Mouse (Mus musculus) limb, embryonic 11.5 days (tissue): Measurements from ENCODE around the gene Ndrg4. TPM values are rescaled to one million over a fixed set of nuclear protein-coding genes. Genes with fewer than 3 reads are reported as not detected.
"Not testable (repeated sequence)": the region's sequence is repeated elsewhere in the genome, so short reads cannot be mapped to it uniquely, and the experiment has no call there.

Experiments used
- ATAC-seq: fragments of 200-750 bp; cut with Nextera tagmentation; 2 replicates; pipeline ENCODE4 v1.8.0; 2017; ENCODE audit warnings: low read depth; ENCODE audit not compliant: insufficient number of reproducible peaks, low FRiP score, low TSS enrichment
- DNase-seq: peaks from one replicate; pipeline ENCODE4 v3.0.0-alpha.2; 2015; ENCODE audit warnings: low spot score
- H3K27ac ChIP-seq: fragments of 300-500 bp; sonication (generic); replicated peaks from 2 replicates; pipeline ENCODE4 v1.5.1; 2014; ENCODE audit warnings: low read depth, mild to moderate bottlenecking, low read length
- H3K27me3 ChIP-seq: fragments of 300-500 bp; sonication (generic); 2 replicates; pipeline ENCODE4 v1.6.1; 2014; ENCODE audit warnings: mild to moderate bottlenecking, low read length, mixed read lengths; ENCODE audit not compliant: control insufficient read depth, insufficient read depth
- H3K36me3 ChIP-seq: fragments of 300-500 bp; sonication (generic); 2 replicates; pipeline ENCODE4 v1.6.1; 2014; ENCODE audit warnings: mild to moderate bottlenecking, low read length, moderate library complexity, mixed read lengths; ENCODE audit not compliant: control insufficient read depth, insufficient read depth
- H3K4me1 ChIP-seq: fragments of 300-500 bp; sonication (generic); 2 replicates; pipeline ENCODE4 v1.6.1; 2014; ENCODE audit warnings: low read length, mixed read lengths; ENCODE audit not compliant: control insufficient read depth, insufficient read depth
- H3K4me2 ChIP-seq: fragments of 300-500 bp; sonication (generic); 2 replicates; pipeline ENCODE4 v1.6.1; 2014; ENCODE audit warnings: low read depth, mild to moderate bottlenecking, moderate library complexity; ENCODE audit not compliant: severe bottlenecking
- H3K4me3 ChIP-seq: fragments of 300-500 bp; sonication (generic); 2 replicates; pipeline ENCODE4 v1.5.1; 2014; ENCODE audit warnings: low read depth, low read length
- H3K9ac ChIP-seq: fragments of 300-500 bp; sonication (generic); 2 replicates; pipeline ENCODE4 v1.6.1; 2014; ENCODE audit warnings: mild to moderate bottlenecking, low read length
- H3K9me3 ChIP-seq: fragments of 300-500 bp; sonication (generic); 2 replicates; pipeline ENCODE4 v1.6.1; 2016; ENCODE audit warnings: low read length; ENCODE audit not compliant: control insufficient read depth
- WGBS: fragments of 180-500 bp; shearing (Covaris S2); extraction: QIAGEN DNeasy Blood & Tissue Kit; methylation state at CpG from one replicate; pipeline ENCODE4 v1.1.7; 2014; 5-methylcytosine and 5-hydroxymethylcytosine counted together
- polyA plus RNA-seq: library from polyadenylated mRNA; unstranded; fragments of >200 nt; fragmentation: Nextera tagmentation; extraction: Ambion mirVana; gene quantifications from 2 replicates; pipeline ENCODE4 v1.2.1, GENCODE M21; 2014

The Ndrg4 gene
- polyA plus RNA-seq, 1 experiment from 2014 or later, result 8.7 TPM

DNA sequence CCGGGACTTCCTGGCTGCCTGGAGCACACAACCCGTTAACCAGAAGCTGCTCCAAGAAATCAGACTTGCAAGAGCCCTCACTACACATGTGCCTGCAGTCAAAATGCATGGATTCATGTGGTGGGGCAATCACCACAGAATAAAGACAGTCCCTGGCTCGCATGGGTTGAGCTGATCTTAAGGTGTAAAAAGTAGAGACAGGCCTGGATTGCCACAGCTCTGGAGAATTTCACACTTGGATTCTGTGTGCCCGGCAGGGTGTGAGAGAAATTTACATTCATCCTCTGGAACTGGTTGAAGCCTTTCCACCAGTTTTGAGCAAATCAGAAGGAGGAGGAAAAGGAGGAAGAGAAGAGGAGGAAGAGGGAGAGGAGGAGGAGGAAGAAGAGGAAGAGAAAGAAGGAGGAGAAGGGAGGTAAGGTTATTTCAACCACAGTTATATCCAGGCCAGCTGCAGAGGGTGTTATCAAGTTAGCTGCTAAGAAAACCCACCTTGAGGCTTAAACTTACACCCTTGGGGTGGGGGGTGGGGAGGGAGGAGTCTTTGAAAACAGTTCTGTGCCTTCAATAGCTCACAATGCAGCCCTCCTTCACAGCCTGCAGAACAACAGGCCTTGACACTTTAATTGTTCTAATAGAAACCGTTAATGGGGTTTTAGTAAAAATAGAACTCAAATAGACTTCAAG is 20.3 kb upstream of the Ndrg4 start:
- no peak overlapping the region for H3K4me2 ChIP-seq
- ATAC-seq, result no peak
- H3K4me1 ChIP-seq, result no peaks in the 10 kb centered on the region
- no peak overlapping the region for H3K27ac ChIP-seq
- no peaks in the 10 kb centered on the region for H3K27me3 ChIP-seq
- H3K4me3 ChIP-seq, result no peak overlapping the region
- H3K9ac ChIP-seq, result no peak overlapping the region
- WGBS, result 31% methylated on average over 5 of the region's 5 CpGs
- H3K9me3 ChIP-seq, result no peaks in the 10 kb centered on the region
- no peak for DNase-seq
- H3K36me3 ChIP-seq, result no peaks in the 10 kb centered on the region

DNA sequence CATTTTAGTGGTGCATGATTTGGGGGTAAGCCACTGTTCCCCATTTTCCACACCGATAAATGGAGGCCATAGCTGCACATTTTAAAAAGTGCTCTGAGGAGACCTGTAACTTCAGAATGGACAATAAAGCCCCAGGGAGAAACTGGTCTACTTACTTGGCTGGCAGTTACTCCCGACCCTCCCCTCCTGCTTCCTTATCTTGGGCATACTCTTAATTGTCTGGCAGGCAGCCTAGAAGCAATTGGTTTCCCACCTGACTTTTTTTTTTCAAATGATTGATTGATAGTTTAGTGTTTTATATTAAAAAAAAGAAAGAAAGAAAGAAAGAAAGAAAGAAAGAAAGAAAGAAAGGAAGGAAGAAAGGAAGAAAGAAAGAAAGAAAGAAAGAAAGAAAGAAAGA is 19.3 kb upstream of the Ndrg4 start:
- no peak overlapping the region for H3K27ac ChIP-seq
- 50% methylated on average over 2 of the region's 2 CpGs for WGBS
- no peak overlapping the region for H3K4me2 ChIP-seq
- ATAC-seq, result no peak
- H3K36me3 ChIP-seq, result no peaks in the 10 kb centered on the region
- no peaks in the 10 kb centered on the region for H3K9me3 ChIP-seq
- DNase-seq, result no peak
- no peak overlapping the region for H3K4me3 ChIP-seq
- H3K4me1 ChIP-seq, result no peaks in the 10 kb centered on the region
- H3K27me3 ChIP-seq, result no peaks in the 10 kb centered on the region
- H3K9ac ChIP-seq, result no peak overlapping the region

DNA sequence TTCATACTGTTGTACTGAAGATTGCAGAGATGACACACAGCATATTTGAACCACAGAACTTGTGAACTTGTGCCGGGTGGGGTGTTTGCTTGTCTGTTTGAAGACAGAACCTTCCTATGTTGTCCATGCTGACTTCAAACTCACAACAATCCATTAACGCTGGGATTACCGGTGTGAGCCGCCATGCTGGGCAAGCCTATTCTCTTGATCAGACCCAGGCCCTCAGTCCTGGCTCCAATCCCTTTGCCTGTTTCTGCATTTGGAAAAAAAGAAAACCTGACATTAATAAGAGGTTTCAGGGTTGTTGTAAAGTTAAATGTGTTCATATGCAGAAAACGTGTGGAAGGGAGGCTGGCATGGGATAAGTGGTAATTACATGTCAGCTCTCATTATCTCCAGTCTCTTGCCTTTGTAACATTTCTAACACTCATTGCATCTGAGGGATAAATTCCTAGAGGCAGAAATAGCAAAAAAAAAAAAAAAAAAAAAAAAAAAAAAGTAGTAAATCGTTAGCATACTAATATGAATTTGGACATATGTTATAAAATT is 16.4 kb upstream of the Ndrg4 start:
- no peaks in the 10 kb centered on the region for H3K9me3 ChIP-seq
- no peak for ATAC-seq
- 78% methylated on average over 6 of the region's 6 CpGs for WGBS

DNA sequence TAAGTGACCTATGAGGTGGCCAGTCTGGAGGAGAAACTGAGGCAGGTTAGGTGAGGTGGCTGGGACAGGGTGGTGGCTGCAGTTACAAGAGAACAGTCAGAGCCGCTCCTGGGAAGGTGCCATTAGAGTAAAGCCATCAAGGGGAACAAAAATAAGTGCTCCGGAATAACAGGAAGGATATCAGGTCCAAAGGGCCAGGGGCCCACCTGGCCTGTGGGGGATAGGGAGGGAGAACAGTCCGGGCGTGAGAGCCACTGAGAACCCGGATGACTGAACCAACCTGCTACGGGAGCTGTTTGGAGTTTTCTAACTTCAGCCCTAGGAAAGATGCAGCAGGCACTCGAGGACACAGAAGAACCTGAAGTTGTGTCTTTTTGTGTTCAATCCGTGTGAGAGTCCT is 15.7 kb upstream of the Ndrg4 start:
- Histone ChIP-seq H3K4me1 (no peaks in the 10 kb centered on the region), H3K4me2 (no peak overlapping the region), H3K36me3 (no peaks in the 10 kb centered on the region), H3K27ac (no peak overlapping the region), H3K27me3 (no peaks in the 10 kb centered on the region), H3K9ac (no peak overlapping the region), H3K9me3 (no peaks in the 10 kb centered on the region), H3K4me3 (no peak overlapping the region)
- WGBS, result 81% methylated on average over 8 of the region's 8 CpGs
- no peak for ATAC-seq
- no peak for DNase-seq

More for the DNA sequence above, 16.4 kb upstream of the Ndrg4 start:
- Histone ChIP-seq H3K27ac (no peak overlapping the region), H3K4me1 (no peaks in the 10 kb centered on the region), H3K4me3 (no peak overlapping the region), H3K4me2 (no peak overlapping the region), H3K9ac (no peak overlapping the region), H3K36me3 (no peaks in the 10 kb centered on the region), H3K27me3 (no peaks in the 10 kb centered on the region)
- DNase-seq, result no peak

DNA sequence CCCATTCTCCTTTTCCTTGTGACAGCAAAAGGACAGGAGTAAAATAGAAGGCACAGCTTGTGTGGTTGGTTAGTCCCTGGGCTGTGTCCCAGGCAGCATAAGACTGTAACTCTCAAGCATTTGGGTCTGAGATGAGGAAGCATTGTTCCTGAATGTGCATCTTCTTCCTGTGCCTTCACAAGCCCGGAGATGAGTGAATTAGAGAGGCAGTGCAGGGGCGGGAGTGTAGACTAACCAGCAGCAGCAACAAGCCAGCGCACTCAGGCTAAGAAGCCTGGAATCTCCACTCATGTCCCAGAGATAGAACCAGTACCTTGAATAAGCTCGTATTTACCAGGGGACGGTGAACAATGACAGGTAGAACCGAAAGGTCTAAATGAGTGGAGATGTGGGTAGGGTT is 15.2 kb upstream of the Ndrg4 start:
- Histone ChIP-seq H3K4me2 (no peak overlapping the region), H3K9me3 (no peaks in the 10 kb centered on the region), H3K27me3 (no peaks in the 10 kb centered on the region), H3K4me3 (no peak overlapping the region), H3K27ac (no peak overlapping the region), H3K36me3 (no peaks in the 10 kb centered on the region), H3K9ac (no peak overlapping the region), H3K4me1 (no peaks in the 10 kb centered on the region)
- WGBS, result 91% methylated on average over 6 of the region's 6 CpGs
- ATAC-seq (no peak), DNase-seq (no peak)

DNA sequence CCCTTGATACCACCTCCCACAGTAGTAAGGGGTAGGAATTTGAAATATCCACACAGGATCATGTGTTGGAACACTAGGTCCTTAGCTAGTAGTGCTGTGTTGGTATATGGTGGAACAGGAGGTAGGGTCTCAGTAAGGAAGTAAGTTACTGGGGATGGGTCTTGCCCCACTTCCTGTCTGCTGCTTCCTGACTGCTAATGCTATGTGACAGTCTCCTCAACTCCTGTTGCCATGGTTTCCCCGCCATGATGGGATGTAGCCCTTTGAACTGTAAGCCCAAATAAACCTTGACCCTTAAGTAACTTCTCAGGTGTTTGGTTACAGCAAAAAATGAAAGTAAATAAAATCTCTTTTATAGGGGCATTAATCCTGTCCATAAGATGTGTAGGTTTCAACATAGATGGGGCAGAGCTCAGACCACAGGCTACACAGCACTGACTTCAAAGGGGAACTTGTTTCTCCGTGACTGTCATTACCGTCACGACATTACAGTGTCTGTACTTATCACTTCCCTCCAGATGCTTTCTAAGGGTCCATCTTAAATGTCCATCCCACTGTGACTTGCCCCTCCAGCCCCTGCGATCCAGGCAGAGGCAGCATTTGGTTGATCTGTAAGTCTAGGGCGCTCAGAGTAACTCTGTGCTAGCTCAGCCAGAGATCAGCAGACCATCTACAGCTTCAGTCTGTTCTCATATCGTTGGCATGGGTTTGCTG is 13.7 kb upstream of the Ndrg4 start:
- Histone ChIP-seq H3K36me3 (no peaks in the 10 kb centered on the region), H3K27me3 (no peaks in the 10 kb centered on the region), H3K9me3 (no peaks in the 10 kb centered on the region), H3K4me3 (no peak overlapping the region), H3K9ac (no peak overlapping the region), H3K4me1 (no peaks in the 10 kb centered on the region), H3K27ac (no peak overlapping the region), H3K4me2 (no peak overlapping the region)
- no peak for ATAC-seq
- 80% methylated on average over 7 of the region's 7 CpGs for WGBS
- DNase-seq, result no peak

DNA sequence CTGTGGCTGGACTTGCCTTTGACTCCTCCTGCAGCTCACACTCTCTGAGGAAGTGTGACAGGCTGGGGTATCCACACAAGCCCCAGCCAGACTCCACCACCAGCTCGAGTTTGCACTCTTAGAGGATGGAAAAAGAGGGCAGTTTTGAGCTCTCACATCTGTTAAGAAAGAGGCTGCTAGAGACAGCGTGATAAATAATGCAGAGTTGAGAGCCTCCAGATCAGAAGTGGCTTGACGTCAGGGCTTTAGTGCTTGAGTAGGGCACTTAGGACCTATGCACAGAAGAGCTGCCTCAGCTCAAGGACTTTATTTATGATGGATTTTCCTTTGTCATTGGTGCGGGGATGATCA is 13.2 kb upstream of the Ndrg4 start:
- no peak overlapping the region for H3K4me2 ChIP-seq
- no peaks in the 10 kb centered on the region for H3K36me3 ChIP-seq
- no peaks in the 10 kb centered on the region for H3K9me3 ChIP-seq
- DNase-seq, result no peak
- no peak overlapping the region for H3K9ac ChIP-seq
- H3K27ac ChIP-seq, result no peak overlapping the region
- 66% methylated on average over 4 of the region's 4 CpGs for WGBS
- no peaks in the 10 kb centered on the region for H3K4me1 ChIP-seq
- H3K27me3 ChIP-seq, result no peaks in the 10 kb centered on the region
- ATAC-seq, result no peak
- H3K4me3 ChIP-seq, result no peak overlapping the region

DNA sequence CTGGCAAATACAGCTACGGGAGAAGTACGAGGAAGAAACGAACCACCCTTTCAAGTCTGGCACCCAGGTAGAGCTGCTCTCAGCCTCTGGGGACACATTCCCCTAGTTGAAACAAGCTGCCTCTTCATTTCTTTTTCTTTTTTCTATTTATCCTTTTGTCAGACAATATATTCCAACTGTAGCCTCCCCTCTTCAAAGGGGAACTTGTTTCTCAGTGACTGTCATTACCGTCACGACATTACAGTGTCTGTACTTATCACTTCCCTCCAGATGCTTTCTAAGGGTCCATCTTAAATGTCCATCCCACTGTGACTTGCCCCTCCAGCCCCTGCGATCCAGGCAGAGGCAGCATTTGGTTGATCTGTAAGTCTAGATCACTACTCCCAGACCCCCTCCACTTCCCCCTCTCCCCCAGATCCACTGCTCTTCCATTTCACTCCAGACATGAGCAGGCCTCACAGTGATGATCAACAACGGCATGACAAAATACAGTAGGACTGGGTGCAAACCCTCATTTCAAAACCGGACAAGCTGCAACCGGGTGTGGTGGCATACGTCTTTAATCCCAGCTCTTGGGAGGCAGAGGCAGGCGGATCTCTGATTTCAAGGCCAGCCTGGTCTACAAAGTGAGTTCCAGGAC is 10.8 kb upstream of the Ndrg4 start:
- H3K27me3 ChIP-seq, H3K4me2 ChIP-seq, H3K36me3 ChIP-seq, H3K4me3 ChIP-seq, ATAC-seq, H3K9ac ChIP-seq, H3K27ac ChIP-seq, H3K9me3 ChIP-seq, DNase-seq, H3K4me1 ChIP-seq: not testable (repeated sequence)
- WGBS, result 92% methylated on average over 11 of the region's 11 CpGs
